Mouse (Mus musculus) gastrocnemius, postnatal 4 days (tissue): ENCODE data around the gene Ldlrad1. TPM values are rescaled to one million over a fixed set of nuclear protein-coding genes. Genes with fewer than 3 reads are reported as not detected.

Experiments used
- DNase-seq, 2 experiments: peaks; one replicate each; pipeline ENCODE4 v3.0.0; 2021 to 2022; ENCODE audit warnings: low spot score in 2 of 2, mixed read lengths in 2 of 2
- total RNA-seq, 2 experiments: library from RNA; stranded (reverse); gene quantifications; 2 replicates each; pipeline ENCODE4 v1.2.3; 2021

The Ldlrad1 gene
- total RNA-seq, 2 experiments from 2014 or later, result 0.34 TPM; not detected in 1

- DNase-seq, result no peak
These were observed 45.4 kb downstream of the Ldlrad1 start for GRCm38 (mm10) chr4:107254414-107254813.

- DNase-seq, result no peak
These were observed 51.0 kb downstream of the Ldlrad1 start for GRCm38 (mm10) chr4:107260001-107260400.

Other genes with a start within 250 kb of the Ldlrad1 start
- 10 to 100 TPM; 69.2 to 76.8 TPM for gene Mrpl37, start 142.3 kb upstream of the Ldlrad1 start, total RNA-seq
- 10 to 100 TPM; 16.2 to 21.5 TPM for gene Cyb5rl, start 142.2 kb upstream of the Ldlrad1 start, total RNA-seq
- gene Cdcp2, start 112.3 kb upstream of the Ldlrad1 start, total RNA-seq, result not detected
- 100 to 1,000 TPM; 142 to 149 TPM for gene Tmem59, start 30.8 kb upstream of the Ldlrad1 start, total RNA-seq
- gene Tceanc2, start 30.1 kb upstream of the Ldlrad1 start, total RNA-seq, result 10 to 100 TPM; 17.8 to 21.4 TPM
- 10 to 100 TPM; 25.2 to 26.5 TPM for gene Lrrc42, start 44.4 kb downstream of the Ldlrad1 start, total RNA-seq
- gene Hspb11, start 44.4 kb downstream of the Ldlrad1 start, total RNA-seq, result 10 to 100 TPM; 27.3 to 28.9 TPM
- not detected for gene Dio1, start 98.0 kb downstream of the Ldlrad1 start, total RNA-seq
- gene Yipf1, start 105.2 kb downstream of the Ldlrad1 start, total RNA-seq, result 10 to 100 TPM; 20.2 to 24.8 TPM
- 10 to 100 TPM; 11.5 TPM for gene Ndc1, start 158.6 kb downstream of the Ldlrad1 start, total RNA-seq
- 1 to 10 TPM; 4.8 to 4.9 TPM for gene Glis1, start 225.4 kb downstream of the Ldlrad1 start, total RNA-seq